Mouse (Mus musculus) liver, embryonic 14.5 days (tissue): ENCODE data around the gene Gm4559. TPM values are rescaled to one million over a fixed set of nuclear protein-coding genes. Genes with fewer than 3 reads are reported as not detected.
"Not testable (repeated sequence)": the region's sequence is repeated elsewhere in the genome, so short reads cannot be mapped to it uniquely, and the experiment has no call there.

ENCODE experiments used
- ATAC-seq: fragments of 200-750 bp; cut with Nextera tagmentation; 2 replicates; pipeline ENCODE4 v1.8.0; 2017; ENCODE audit warnings: moderate number of reproducible peaks, mild to moderate bottlenecking, moderate library complexity; ENCODE audit not compliant: insufficient read depth
- DNase-seq, 3 experiments: peaks; one replicate each; pipeline ENCODE4 v3.0.0-alpha.2; 2012 to 2013; ENCODE audit warnings: low read depth in 3 of 3, low spot score in 3 of 3
- H3K27ac ChIP-seq: fragments of 300-500 bp; sonication (generic); 2 replicates; pipeline ENCODE4 v1.5.1; 2014; ENCODE audit warnings: moderate library complexity, mild to moderate bottlenecking, control low read depth, inconsistent platforms
- H3K27me3 ChIP-seq: fragments of 300-500 bp; sonication (generic); 2 replicates; pipeline ENCODE4 v1.6.1; 2014; ENCODE audit warnings: mild to moderate bottlenecking, low read length, moderate library complexity; ENCODE audit not compliant: control insufficient read depth, insufficient read depth
- H3K36me3 ChIP-seq: fragments of 300-500 bp; sonication (generic); replicated peaks from 2 replicates; pipeline ENCODE4 v1.6.1; 2014; ENCODE audit warnings: low read depth; ENCODE audit not compliant: control insufficient read depth, insufficient read depth
- H3K4me1 ChIP-seq, 2 experiments: fragments of 200-500 bp in 1 of 2; fragments of 300-500 bp in 1 of 2; sonication (generic) in 1 of 2; replicated peaks; 2 replicates each; pipeline ENCODE4 v1.6.1; 2012 to 2014; ENCODE audit warnings: antibody characterized with exemption in 1 of 2, inconsistent platforms in 1 of 2, low read length in 1 of 2; ENCODE audit not compliant: control insufficient read depth in 2 of 2, insufficient read depth in 2 of 2
- H3K4me2 ChIP-seq: fragments of 300-500 bp; sonication (generic); 2 replicates; pipeline ENCODE4 v1.6.1; 2014; ENCODE audit warnings: low read depth, mild to moderate bottlenecking, control low read depth, moderate library complexity
- H3K4me3 ChIP-seq, 2 experiments: fragments of 200-500 bp in 1 of 2; fragments of 300-500 bp in 1 of 2; sonication (generic) in 1 of 2; 2 replicates each; pipeline ENCODE4 v1.5.1; 2012 to 2014; ENCODE audit warnings: low read depth in 2 of 2, low read length in 2 of 2, mild to moderate bottlenecking in 2 of 2, control low read depth in 1 of 2, inconsistent platforms in 1 of 2, moderate library complexity in 1 of 2; ENCODE audit not compliant: insufficient read depth in 1 of 2
- H3K9ac ChIP-seq: fragments of 300-500 bp; sonication (generic); replicated peaks from 2 replicates; pipeline ENCODE4 v1.6.1; 2014; ENCODE audit warnings: mild to moderate bottlenecking, control low read depth, moderate library complexity
- H3K9me3 ChIP-seq: fragments of 300-500 bp; sonication (generic); 2 replicates; pipeline ENCODE4 v1.6.1; 2016; ENCODE audit warnings: low read length, mixed read lengths; ENCODE audit not compliant: control insufficient read depth
- CTCF ChIP-seq: IDR thresholded peaks from 2 replicates; pipeline ENCODE4 v1.5.1; 2016; ENCODE audit warnings: antibody characterized with exemption, low read depth, control low read depth
- EP300 ChIP-seq: IDR thresholded peaks from 2 replicates; pipeline ENCODE4 v1.6.1; 2016; ENCODE audit warnings: antibody characterized with exemption, low read depth
- WGBS: fragments of 180-500 bp; shearing (Covaris S2); extraction: QIAGEN DNeasy Blood & Tissue Kit; methylation state at CpG from one replicate; pipeline ENCODE4 v1.1.7; 2014; ENCODE audit not compliant: insufficient replicate concordance; 5-methylcytosine and 5-hydroxymethylcytosine counted together
- polyA plus RNA-seq, 2 experiments: library from polyadenylated mRNA; depleted of rRNA in 1 of 2; stranded (reverse) in 1 of 2; unstranded in 1 of 2; fragments of >200 nt; fragmentation: Nextera tagmentation in 1 of 2; extraction: Ambion mirVana in 1 of 2; gene quantifications; 2 replicates each; pipeline versions ENCODE4 v1.2.1 to v1.2.3; 2012 to 2014

Gm4559 gene
- polyA plus RNA-seq (2012; rRNA removed) (not detected in 2 replicates), polyA plus RNA-seq (2014; fragmentation: Nextera tagmentation; extraction: Ambion mirVana) (not detected in 2 replicates)

DNA sequence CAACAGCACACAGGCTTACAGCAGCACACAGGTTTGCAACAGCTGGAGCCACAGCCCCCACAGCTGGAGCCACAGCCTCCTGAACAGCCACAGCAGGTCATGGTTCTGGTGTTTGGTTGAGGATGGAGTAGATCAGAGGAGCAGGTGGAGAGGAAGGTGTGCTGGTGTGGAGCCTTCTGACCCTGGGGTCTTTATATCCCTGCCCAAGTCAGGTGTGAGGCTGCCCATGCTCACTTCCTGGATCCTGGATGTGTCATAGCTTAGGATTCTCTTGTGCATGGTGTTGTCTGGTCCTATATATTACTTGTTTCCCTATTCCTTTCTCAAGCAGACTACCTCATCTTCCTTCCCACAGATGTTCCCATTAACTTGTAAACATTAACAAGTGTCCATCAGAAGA, at the start of gene Gm4559:
Gene Gm4559, minus strand, starts transcription at position 101 of the 400 bp plus-strand sequence.
- H3K27ac ChIP-seq, H3K4me1 ChIP-seq, H3K9me3 ChIP-seq, DNase-seq, H3K4me3 ChIP-seq, H3K27me3 ChIP-seq, H3K36me3 ChIP-seq, H3K9ac ChIP-seq, ATAC-seq, H3K4me2 ChIP-seq: not testable (repeated sequence)

GRCm38 (mm10) chr7:142323396-142324117, 49.4 kb upstream of the Gm4559 start:
- Histone ChIP-seq H3K9ac (no peak overlapping the region), H3K27ac (no peak overlapping the region), H3K4me3 (no peak overlapping the region), H3K27me3 (no peaks in the 10 kb centered on the region), H3K36me3 (no peaks in the 10 kb centered on the region), H3K4me2 (no peak overlapping the region), H3K9me3 (no peaks in the 10 kb centered on the region), H3K4me1 (no peaks in the 10 kb centered on the region; a peak in 1 of 4 replicates)
- TF ChIP-seq EP300 = no peak
- no peak for TF ChIP-seq CTCF
- WGBS = 74% methylated on average over 12 of the region's 12 CpGs
- ATAC-seq (no peak), DNase-seq (no peak)

DNA sequence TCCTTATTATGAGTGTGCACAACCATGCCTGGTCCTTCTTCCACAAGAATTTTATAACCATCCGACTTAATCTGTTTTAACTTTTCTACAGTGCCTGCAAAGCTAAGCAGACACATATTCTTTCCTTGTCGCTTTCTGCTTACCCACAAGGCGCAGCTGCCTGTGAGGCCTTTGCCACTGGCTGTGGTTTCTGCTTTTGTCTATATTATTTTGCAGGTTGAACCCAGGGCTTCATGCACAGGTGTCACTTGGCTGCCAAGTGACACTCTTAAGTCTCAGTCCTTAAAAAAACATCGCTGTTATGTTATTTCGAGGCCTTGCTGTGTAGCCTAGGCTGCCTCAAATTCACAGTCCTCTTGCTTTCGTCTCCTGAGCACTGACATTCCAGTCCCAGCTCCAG, 48.5 kb upstream of the Gm4559 start:
- no peak overlapping the region for H3K27ac ChIP-seq
- peaks cover 0 to 2% of the 10 kb centered on the region in 2 experiments; a peak in 1 of 4 replicates for H3K4me1 ChIP-seq
- no peak overlapping the region for H3K4me2 ChIP-seq
- DNase-seq (no peak), ATAC-seq (no peak)
- no peak overlapping the region for H3K9ac ChIP-seq
- H3K4me3 ChIP-seq = no peak overlapping the region
- WGBS = 71% methylated on average over 6 of the region's 6 CpGs
- H3K9me3 ChIP-seq = no peaks in the 10 kb centered on the region
- TF ChIP-seq CTCF (no peak), EP300 (no peak)
- H3K27me3 ChIP-seq = no peaks in the 10 kb centered on the region
- no peaks in the 10 kb centered on the region for H3K36me3 ChIP-seq

GRCm38 (mm10) chr7:142321637-142322306, 47.6 kb upstream of the Gm4559 start:
- WGBS = 71% methylated on average over 3 of the region's 10 CpGs
- H3K27ac ChIP-seq, H3K27me3 ChIP-seq, H3K9ac ChIP-seq, ATAC-seq, H3K9me3 ChIP-seq, H3K36me3 ChIP-seq, DNase-seq, H3K4me3 ChIP-seq, H3K4me2 ChIP-seq, H3K4me1 ChIP-seq: not testable (repeated sequence)

GRCm38 (mm10) chr7:142320906-142321305, 46.7 kb upstream of the Gm4559 start:
- WGBS = 18% methylated on average over 2 of the region's 2 CpGs
- H3K27ac ChIP-seq = no peak overlapping the region
- H3K36me3 ChIP-seq = no peaks in the 10 kb centered on the region
- no peak for TF ChIP-seq CTCF
- TF ChIP-seq EP300 = no peak
- no peak overlapping the region for H3K4me2 ChIP-seq
- no peaks in the 10 kb centered on the region for H3K9me3 ChIP-seq
- peaks cover 0 to 5% of the 10 kb centered on the region in 2 experiments; a peak in 2 of 4 replicates for H3K4me1 ChIP-seq
- no peak overlapping the region for H3K4me3 ChIP-seq
- DNase-seq = no peak
- no peak for ATAC-seq
- H3K27me3 ChIP-seq = no peaks in the 10 kb centered on the region
- no peak overlapping the region for H3K9ac ChIP-seq
